Mouse (Mus musculus) B cell, adult 2 months (primary cell): Measurements from ENCODE around the gene Spata9.
"Not testable (repeated sequence)": the region's sequence is repeated elsewhere in the genome, so short reads cannot be mapped to it uniquely, and the experiment has no call there.

Experiments
- DNase-seq, 2 experiments: peaks; one replicate each; pipeline ENCODE4 v3.0.0; 2022

Spata9 gene

GRCm38 (mm10) chr13:75966850-75967249 lies at the start of gene Spata9:
Spata9 (plus strand) TSS chr13:75967150.
- no peak for DNase-seq

GRCm38 (mm10) chr13:75927951-75928350 lies 39.0 kb upstream of the Spata9 start:
- no peak for DNase-seq

- not testable (repeated sequence) for DNase-seq
These were observed 37.9 kb upstream of the Spata9 start for GRCm38 (mm10) chr13:75929071-75929470.

GRCm38 (mm10) chr13:75930023-75930422 lies 36.9 kb upstream of the Spata9 start:
- no peak for DNase-seq

- DNase-seq: no peak
These were observed 36.3 kb upstream of the Spata9 start for GRCm38 (mm10) chr13:75930660-75931059.

- no peak for DNase-seq
These were observed 35.9 kb upstream of the Spata9 start for GRCm38 (mm10) chr13:75931073-75931472.

GRCm38 (mm10) chr13:75933287-75933686 lies 33.7 kb upstream of the Spata9 start:
- DNase-seq: no peak

- DNase-seq: no peak
These were observed 28.1 kb upstream of the Spata9 start for GRCm38 (mm10) chr13:75938866-75939265.

- no peak for DNase-seq
These were observed 26.0 kb upstream of the Spata9 start for GRCm38 (mm10) chr13:75940791-75941517.

GRCm38 (mm10) chr13:75941518-75942295 lies 25.2 kb upstream of the Spata9 start:
- DNase-seq: no peak

GRCm38 (mm10) chr13:75942731-75943130 lies 24.2 kb upstream of the Spata9 start:
- peak in 1 of 2 experiments; percentile 4 for DNase-seq

- peak; percentile 35 to 48 for DNase-seq
These were observed 23.5 kb upstream of the Spata9 start, which contains the start of gene Rhobtb3 for GRCm38 (mm10) chr13:75943189-75944043. Rhobtb3 (minus strand) TSS chr13:75943925.

- no peak for DNase-seq
These were observed 22.7 kb upstream of the Spata9 start for GRCm38 (mm10) chr13:75944044-75944820.

- DNase-seq: no peak
These were observed 16.7 kb upstream of the Spata9 start for GRCm38 (mm10) chr13:75950295-75950694.

- DNase-seq: no peak
These were observed 11.5 kb upstream of the Spata9 start for GRCm38 (mm10) chr13:75955357-75955992.

- DNase-seq: no peak
These were observed 7.5 kb downstream of the Spata9 start for GRCm38 (mm10) chr13:75974481-75974880.

- no peak for DNase-seq
These were observed 8.7 kb downstream of the Spata9 start for GRCm38 (mm10) chr13:75975629-75976028.

GRCm38 (mm10) chr13:75976218-75976617 lies 9.3 kb downstream of the Spata9 start:
- no peak for DNase-seq

GRCm38 (mm10) chr13:75976649-75977048 lies 9.7 kb downstream of the Spata9 start:
- no peak for DNase-seq

GRCm38 (mm10) chr13:75981901-75982300 lies 15.0 kb downstream of the Spata9 start:
- peak; percentile 41 to 46 for DNase-seq

GRCm38 (mm10) chr13:75988096-75988495 lies 21.1 kb downstream of the Spata9 start:
- no peak for DNase-seq
